Mouse (Mus musculus): Measurements from ENCODE around the gene Mnt.

Mnt gene

GRCm38 (mm10) chr11:74831606-74832451 lies 1.1 kb downstream of the Mnt start:
- peak; percentile 98 for DNase-seq (ENCODE audit: low spot score)

- peak; percentile 80 for DNase-seq (ENCODE audit: low spot score)
Observed at GRCm38 (mm10) chr11:74832503-74833143, 1.9 kb downstream of the Mnt start.

GRCm38 (mm10) chr11:74833536-74834358 lies 3.0 kb downstream of the Mnt start:
- no peak for DNase-seq (ENCODE audit: low spot score)

- DNase-seq (ENCODE audit: low spot score) = no peak
Observed at GRCm38 (mm10) chr11:74834359-74834638, 3.6 kb downstream of the Mnt start.

GRCm38 (mm10) chr11:74834650-74835277 lies 4.0 kb downstream of the Mnt start:
- no peak for DNase-seq (ENCODE audit: low spot score)

- no peak for DNase-seq (ENCODE audit: low spot score)
Observed at GRCm38 (mm10) chr11:74835593-74836224, 5.0 kb downstream of the Mnt start.

GRCm38 (mm10) chr11:74836225-74837055 lies 5.7 kb downstream of the Mnt start:
- DNase-seq (ENCODE audit: low spot score) = no peak

GRCm38 (mm10) chr11:74837056-74837693 lies 6.5 kb downstream of the Mnt start:
- DNase-seq (ENCODE audit: low spot score) = no peak

- DNase-seq (ENCODE audit: low spot score) = peak; percentile 93
Observed at GRCm38 (mm10) chr11:74837694-74838431, 7.1 kb downstream of the Mnt start.

GRCm38 (mm10) chr11:74838441-74838840 lies 7.7 kb downstream of the Mnt start:
- peak; percentile 94 for DNase-seq (ENCODE audit: low spot score)

- peak; percentile 47 for DNase-seq (ENCODE audit: low spot score)
Observed at GRCm38 (mm10) chr11:74838971-74839370, 8.3 kb downstream of the Mnt start.

- DNase-seq (ENCODE audit: low spot score) = no peak
Observed at GRCm38 (mm10) chr11:74839860-74840715, 9.4 kb downstream of the Mnt start.

GRCm38 (mm10) chr11:74840739-74841138 lies 10.0 kb downstream of the Mnt start:
- no peak for DNase-seq (ENCODE audit: low spot score)

GRCm38 (mm10) chr11:74841366-74841765 lies 10.6 kb downstream of the Mnt start:
- DNase-seq (ENCODE audit: low spot score) = no peak

- no peak for DNase-seq (ENCODE audit: low spot score)
Observed at GRCm38 (mm10) chr11:74842045-74842444, 11.3 kb downstream of the Mnt start.

GRCm38 (mm10) chr11:74842656-74843434 lies 12.1 kb downstream of the Mnt start:
- DNase-seq (ENCODE audit: low spot score) = no peak

- DNase-seq (ENCODE audit: low spot score) = peak; percentile 45
Observed at GRCm38 (mm10) chr11:74843435-74843714, 12.7 kb downstream of the Mnt start.

GRCm38 (mm10) chr11:74843761-74844160 lies 13.0 kb downstream of the Mnt start:
- peak; percentile 29 for DNase-seq (ENCODE audit: low spot score)

Measured in MN1 (cell line).